Mouse (Mus musculus) thymus, adult 2 months (tissue): ENCODE results near the gene Uhrf1bp1l. TPM values are rescaled to one million over a fixed set of nuclear protein-coding genes. Genes with fewer than 3 reads are reported as not detected.

Experiments used
- DNase-seq: peaks from one replicate; pipeline ENCODE4 v3.0.0; 2021
- H3K27ac ChIP-seq: fragments of 200-500 bp; 2 replicates; pipeline ENCODE4 v1.5.1; 2012; ENCODE audit warnings: low read length, control low read depth; ENCODE audit not compliant: control insufficient read depth, insufficient read depth
- H3K27me3 ChIP-seq: fragments of 200-500 bp; 2 replicates; pipeline ENCODE4 v1.6.1; 2012; ENCODE audit warnings: mild to moderate bottlenecking, low read length, moderate library complexity, mixed read lengths; ENCODE audit not compliant: control insufficient read depth, insufficient read depth
- H3K36me3 ChIP-seq: fragments of 200-500 bp; 2 replicates; pipeline ENCODE4 v1.6.1; 2012; ENCODE audit warnings: mild to moderate bottlenecking, low read length, moderate library complexity; ENCODE audit not compliant: control insufficient read depth, insufficient read depth
- H3K4me1 ChIP-seq: fragments of 200-500 bp; replicated peaks from 2 replicates; pipeline ENCODE4 v1.6.1; 2012; ENCODE audit warnings: low read length; ENCODE audit not compliant: control insufficient read depth, insufficient read depth
- H3K4me3 ChIP-seq: fragments of 200-500 bp; 2 replicates; pipeline ENCODE4 v1.5.1; 2012; ENCODE audit warnings: mild to moderate bottlenecking, low read length, control low read depth, moderate library complexity; ENCODE audit not compliant: control insufficient read depth, insufficient read depth
- CTCF ChIP-seq: fragments of 200-500 bp; IDR thresholded peaks from 2 replicates; pipeline ENCODE4 v1.5.1; 2012; ENCODE audit warnings: mild to moderate bottlenecking, control low read depth, low read length, moderate library complexity, borderline replicate concordance; ENCODE audit not compliant: control insufficient read depth, poor library complexity, insufficient read depth; ENCODE audit errors: extremely low read depth
- POLR2A ChIP-seq: fragments of 200-500 bp; IDR thresholded peaks from 2 replicates; pipeline ENCODE4 v1.6.1; 2012; ENCODE audit warnings: mild to moderate bottlenecking, low read length, control low read depth, moderate library complexity; ENCODE audit not compliant: control insufficient read depth, poor library complexity, insufficient read depth; ENCODE audit errors: extremely low read depth
- WGBS: fragments of 180-500 bp; shearing (Covaris S2); methylation state at CpG from one replicate; pipeline ENCODE4 v1.1.7; 2018; 5-methylcytosine and 5-hydroxymethylcytosine counted together
- polyA plus RNA-seq: library from polyadenylated mRNA; depleted of rRNA; stranded (reverse); fragments of >200 nt; gene quantifications from 2 replicates; pipeline ENCODE4 v1.2.3, GENCODE M21; 2012

Gene Uhrf1bp1l
- polyA plus RNA-seq, 1 experiment: 20.7 TPM

DNA sequence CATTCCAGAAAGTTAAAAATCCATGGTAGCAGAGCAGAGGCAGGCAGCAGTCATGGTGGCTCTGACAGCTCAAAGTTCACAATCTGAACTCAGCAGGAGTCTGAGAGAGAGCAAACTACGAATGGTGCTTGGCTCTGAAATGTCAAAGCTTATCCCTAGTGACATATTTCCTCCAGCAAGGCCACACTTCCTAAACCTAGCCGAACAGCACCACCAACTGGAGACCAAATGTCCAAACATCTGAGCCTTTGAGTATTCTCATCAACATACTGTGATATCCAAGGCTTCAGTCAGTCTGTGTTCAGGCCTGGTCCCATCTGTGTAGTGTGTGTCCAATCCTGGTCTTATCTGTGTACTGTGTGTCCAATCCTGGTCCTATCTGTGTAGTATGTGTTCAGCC lies 79.1 kb downstream of the Uhrf1bp1l start:
- H3K27ac ChIP-seq: no peak overlapping the region
- no peaks in the 10 kb centered on the region for H3K36me3 ChIP-seq
- WGBS: 44% methylated on average over 2 of the region's 2 CpGs
- H3K4me3 ChIP-seq: no peak overlapping the region
- TF ChIP-seq POLR2A (no peak), CTCF (no peak)
- peak; percentile 43 for DNase-seq
- no peaks in the 10 kb centered on the region for H3K4me1 ChIP-seq
- no peaks in the 10 kb centered on the region for H3K27me3 ChIP-seq

DNA sequence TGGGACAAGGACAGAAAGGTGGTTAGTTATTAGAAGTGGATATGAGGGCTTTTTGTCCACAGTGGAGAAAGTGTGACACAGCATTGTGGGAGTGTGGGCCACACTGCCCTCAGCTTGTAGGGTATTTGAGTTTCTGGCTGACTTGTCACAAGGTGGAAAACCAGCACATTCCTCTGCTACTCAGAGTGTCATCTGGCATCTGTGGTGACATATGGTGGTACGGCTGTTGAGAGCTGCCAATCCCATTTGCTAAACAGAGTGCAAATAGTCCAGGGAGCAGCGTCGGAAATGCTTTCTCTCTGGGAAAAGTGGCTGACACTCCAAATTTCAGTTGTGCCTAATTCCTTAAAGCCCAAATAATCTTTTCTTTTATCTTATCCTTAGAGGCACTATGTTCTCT lies 82.1 kb downstream of the Uhrf1bp1l start:
- 93% methylated on average over 3 of the region's 3 CpGs for WGBS
- Histone ChIP-seq H3K27me3 (no peaks in the 10 kb centered on the region), H3K4me1 (no peaks in the 10 kb centered on the region; the same call in 1 of the 2 replicates), H3K27ac (no peak overlapping the region), H3K4me3 (no peak overlapping the region), H3K36me3 (no peaks in the 10 kb centered on the region)
- TF ChIP-seq CTCF: no peak
- TF ChIP-seq POLR2A: no peak
- DNase-seq: no peak

DNA sequence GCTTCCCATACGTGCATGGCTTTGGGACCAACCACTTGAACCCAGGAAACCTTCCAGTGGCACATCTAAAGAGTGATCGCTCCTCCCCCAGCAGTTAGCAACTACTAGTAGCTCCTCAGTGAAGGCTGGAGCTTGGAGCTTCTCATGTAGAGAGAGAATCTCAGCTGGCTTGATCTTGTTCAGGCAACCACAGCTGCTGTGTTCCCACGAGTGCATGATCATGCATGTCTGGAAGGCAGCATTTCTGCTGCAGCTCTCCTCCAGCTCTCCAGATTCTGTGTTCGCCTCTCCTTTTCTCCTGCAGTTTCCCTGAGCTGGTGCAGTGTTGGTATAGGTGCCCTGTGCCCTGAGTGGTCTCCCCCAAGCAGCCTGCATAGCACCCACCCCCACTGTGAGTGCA lies 87.5 kb downstream of the Uhrf1bp1l start:
- H3K4me1 ChIP-seq: peaks cover 4% of the 10 kb centered on the region
- no peak overlapping the region for H3K27ac ChIP-seq
- no peak for DNase-seq
- WGBS: 55% methylated on average over 4 of the region's 4 CpGs
- no peaks in the 10 kb centered on the region for H3K27me3 ChIP-seq
- H3K36me3 ChIP-seq: no peaks in the 10 kb centered on the region
- no peak overlapping the region for H3K4me3 ChIP-seq
- TF ChIP-seq CTCF: no peak
- no peak for TF ChIP-seq POLR2A

DNA sequence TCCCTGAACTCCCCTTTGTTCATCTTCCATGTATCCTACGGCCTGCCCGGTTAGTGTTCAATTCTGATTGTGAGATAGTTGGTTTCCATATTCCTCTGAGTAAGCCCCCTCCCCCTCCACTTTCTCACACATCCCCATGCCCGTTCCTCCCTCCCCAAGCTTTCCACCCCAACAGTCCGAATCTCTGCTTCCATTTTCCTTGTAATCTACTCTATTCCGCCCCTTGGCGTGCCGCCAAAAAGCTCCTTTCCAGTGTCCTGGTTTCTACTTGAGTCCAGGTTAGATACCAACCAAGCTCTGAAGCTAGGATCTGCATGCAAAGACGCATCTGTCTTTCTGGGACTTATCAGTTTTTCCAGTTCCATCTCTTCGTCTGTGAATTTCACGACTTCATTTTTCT lies 88.4 kb downstream of the Uhrf1bp1l start:
- DNase-seq: no peak
- 97% methylated on average over 10 of the region's 10 CpGs for WGBS
- H3K4me1 ChIP-seq: peaks cover 4% of the 10 kb centered on the region
- no peak overlapping the region for H3K27ac ChIP-seq
- no peak overlapping the region for H3K4me3 ChIP-seq
- TF ChIP-seq POLR2A: no peak
- no peak for TF ChIP-seq CTCF
- no peaks in the 10 kb centered on the region for H3K36me3 ChIP-seq
- H3K27me3 ChIP-seq: no peaks in the 10 kb centered on the region

DNA sequence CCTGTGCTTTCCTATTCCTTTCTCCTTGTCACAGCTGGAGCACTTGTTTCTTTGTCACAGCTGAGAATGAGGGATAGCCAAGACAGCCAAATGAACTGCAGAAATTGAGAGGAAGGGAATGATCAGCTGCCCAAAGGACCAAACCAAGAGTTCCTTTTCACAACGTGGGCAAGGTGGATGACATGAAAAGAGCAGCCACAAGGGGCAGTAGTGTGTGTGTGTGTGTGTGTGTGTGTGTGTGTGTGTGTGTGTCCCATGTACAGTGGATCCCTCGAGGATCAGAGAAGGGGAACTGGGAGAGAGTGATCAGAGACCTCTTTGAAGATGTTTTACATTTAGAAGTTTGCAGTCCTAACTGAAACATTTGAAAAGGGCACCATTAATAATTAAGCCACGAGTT lies 92.7 kb downstream of the Uhrf1bp1l start:
- DNase-seq: no peak
- TF ChIP-seq CTCF (no peak), POLR2A (no peak)
- WGBS: 42% methylated on average over 3 of the region's 3 CpGs
- Histone ChIP-seq H3K27me3 (no peaks in the 10 kb centered on the region), H3K4me1 (peaks cover under 1% of the 10 kb centered on the region), H3K36me3 (no peaks in the 10 kb centered on the region), H3K27ac (no peak overlapping the region), H3K4me3 (no peak overlapping the region)

DNA sequence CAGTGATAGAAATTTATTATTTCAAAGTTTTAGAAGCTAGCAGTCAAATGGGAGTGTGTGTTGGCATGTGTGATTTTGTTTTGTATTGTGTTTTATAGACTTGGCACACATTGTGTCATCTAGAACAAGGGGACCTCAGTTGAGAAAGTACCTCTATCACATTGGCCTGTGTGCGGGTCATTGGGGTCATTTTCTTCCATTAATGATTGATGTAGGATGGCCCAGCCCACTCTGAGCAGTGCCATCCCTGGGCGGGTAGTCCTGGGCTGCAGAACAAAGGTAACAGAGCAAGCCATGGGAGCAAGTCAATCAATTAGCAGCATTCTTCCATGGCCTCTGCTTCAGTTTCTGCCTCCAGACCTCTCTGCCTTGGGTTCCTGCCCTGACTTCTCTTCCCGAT lies 94.0 kb downstream of the Uhrf1bp1l start:
- Histone ChIP-seq H3K27me3 (no peaks in the 10 kb centered on the region), H3K27ac (no peak overlapping the region), H3K36me3 (no peaks in the 10 kb centered on the region), H3K4me1 (no peaks in the 10 kb centered on the region), H3K4me3 (no peak overlapping the region)
- 95% methylated on average over 3 of the region's 3 CpGs for WGBS
- no peak for TF ChIP-seq POLR2A
- DNase-seq: no peak

DNA sequence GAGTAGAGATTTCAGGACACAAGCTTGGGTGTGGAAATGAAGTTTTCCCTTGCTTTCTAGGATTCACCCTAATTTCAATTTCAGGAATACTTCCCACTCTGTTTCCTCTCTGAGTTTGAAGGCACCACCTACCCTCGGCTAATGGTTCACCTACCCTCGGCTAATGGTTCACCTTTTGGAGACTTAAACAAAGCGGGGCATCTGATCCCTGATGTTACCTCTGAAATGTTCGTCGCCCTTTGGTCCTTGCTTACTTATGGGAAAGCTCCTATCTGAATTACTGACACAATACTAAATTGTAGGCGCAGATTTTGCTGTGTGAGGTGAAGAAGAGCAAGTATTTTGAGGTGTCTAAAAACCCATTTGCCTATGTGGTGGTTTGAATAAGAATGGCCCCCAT lies 106.2 kb downstream of the Uhrf1bp1l start:
- H3K27ac ChIP-seq: no peak overlapping the region
- no peak overlapping the region for H3K4me3 ChIP-seq
- DNase-seq: no peak
- WGBS: 96% methylated on average over 6 of the region's 6 CpGs
- TF ChIP-seq CTCF (no peak), POLR2A (no peak)
- no peaks in the 10 kb centered on the region for H3K27me3 ChIP-seq
- no peaks in the 10 kb centered on the region for H3K4me1 ChIP-seq
- H3K36me3 ChIP-seq: no peaks in the 10 kb centered on the region
